Comparison of ENCODE assay signal across 9 mouse cellular contexts in the genomic region with DNA sequence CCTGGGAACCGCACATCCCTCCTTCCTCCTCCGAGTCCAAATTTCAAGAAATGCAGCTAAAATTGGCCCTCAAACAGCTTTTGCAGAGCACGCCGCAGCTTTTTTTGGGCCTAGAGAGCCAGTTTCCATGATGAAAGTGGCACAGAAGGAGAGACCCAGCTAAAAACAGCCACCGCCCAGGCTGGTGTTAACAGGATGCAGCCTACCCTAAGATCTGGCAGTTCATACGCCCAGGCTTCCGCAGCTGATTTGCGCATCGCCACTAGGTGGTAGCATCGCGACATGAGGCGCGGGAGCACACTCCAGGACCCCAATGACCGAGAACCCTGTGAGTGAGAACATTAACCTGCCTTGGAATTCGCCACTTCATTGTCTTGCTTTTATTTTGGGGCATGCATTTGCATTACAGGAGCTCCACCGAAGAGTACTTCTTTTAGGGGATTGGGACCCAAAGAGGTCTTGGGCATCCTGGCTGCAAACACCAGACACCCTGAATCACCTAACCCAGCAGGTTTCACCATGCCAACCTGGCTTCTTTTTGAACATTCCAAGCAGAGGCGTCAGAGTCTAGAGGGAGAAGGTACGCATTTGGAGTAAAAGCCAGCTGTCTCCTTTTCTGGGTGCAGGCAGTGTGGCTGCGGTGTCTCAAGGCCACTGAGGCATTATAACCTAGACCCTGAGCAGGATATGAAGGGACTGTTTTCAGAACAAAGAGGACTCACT.
DNase-seq lines count a peak whose midpoint lies in the region; ATAC-seq and TF ChIP-seq lines count a peak whose summit lies in the region.
"Had no signal": no experiment of that assay in that cellular context is flagged by ENCODE, and none has a peak within 500 bp of the region (broad histone marks: within the 10 kb centered on the region; RNA-seq: fewer than 3 reads in every experiment).

No protein-coding gene starts in this region.

- H3K4me1 ChIP-seq in ES-E14 (ENCODE audit: control insufficient read depth in 2 of 2, insufficient read depth in 2 of 2, low read length in 2 of 2, poor library complexity in 1 of 2), result peaks cover 0 to 9% of the 10 kb centered on the region in 2 experiments; a peak in 2 of 4 replicates
- 0 out of 2 replicates have a peak, but pooled peaks cover 2% of the 10 kb centered on the region for H3K4me1 ChIP-seq in forebrain, embryonic 16.5 days (replicated peaks; ENCODE audit: control insufficient read depth, insufficient read depth, low read length)
- H3K4me1 ChIP-seq in lung, embryonic 14.5 days (ENCODE audit: insufficient read depth), result no peaks in the 10 kb centered on the region
- H3K4me1 ChIP-seq: heart, embryonic 13.5 days had no signal

- TF ChIP-seq CTCF in lung, embryonic 14.5 days (IDR thresholded peaks at IDR 0.05; ENCODE audit: low read depth), result peak; percentile 96

- H3K4me3 ChIP-seq in ES-E14 (ENCODE audit: insufficient read depth in 1 of 2, low read depth in 1 of 2, low read length in 2 of 2, poor library complexity in 1 of 2, severe bottlenecking in 1 of 2), result peak overlapping the region in 1 of 2 experiments; percentile 31; a peak in 1 of 4 replicates
- H3K4me3 ChIP-seq in forebrain, embryonic 16.5 days (replicated peaks; ENCODE audit: low read length), result no peak overlapping the region
- H3K4me3 ChIP-seq in lung, embryonic 14.5 days (ENCODE audit: low read depth, low read length), result no peak overlapping the region
- H3K4me3 ChIP-seq: heart, embryonic 13.5 days had no signal

- in situ Hi-C loops in ES-E14 (cut with MboI; ENCODE audit: low sequenced_read_pairs in 2 of 2, unreplicated experiment in 2 of 2), result no loop called here

- peak; percentile 92 for DNase-seq in ES-E14 (ENCODE audit: low read depth, low spot score)
- peak; percentile 64 for DNase-seq in heart, postnatal 25 days (ENCODE audit: low spot score)
- DNase-seq in layer of hippocampus, adult 11-12 months (ENCODE audit: low spot score), result peak; percentile 91
- peak; percentile 92 for DNase-seq in lung, embryonic 14.5 days
- DNase-seq in retina, adult 2 months (ENCODE audit: low read depth, low spot score), result peak; percentile 20
- DNase-seq in urinary bladder, adult 2 months (ENCODE audit: low spot score), result peak; percentile 35

- no peaks in the 10 kb centered on the region for H3K27me3 ChIP-seq in forebrain, embryonic 16.5 days (replicated peaks; ENCODE audit: control insufficient read depth, insufficient read depth, low read length)
- no peaks in the 10 kb centered on the region for H3K27me3 ChIP-seq in lung, embryonic 14.5 days (ENCODE audit: insufficient read depth, low read length)
- H3K27me3 ChIP-seq: heart, embryonic 13.5 days had no signal

- H3K9ac ChIP-seq in ES-E14 (ENCODE audit: insufficient read depth, low read depth, low read length, poor library complexity, severe bottlenecking), result peak overlapping the region; percentile 49; the same call in 1 of the 2 replicates
- no peak overlapping the region for H3K9ac ChIP-seq in forebrain, embryonic 16.5 days (replicated peaks; ENCODE audit: low read depth, low read length)
- H3K9ac ChIP-seq in lung, embryonic 14.5 days, result no peak overlapping the region
- H3K9ac ChIP-seq: heart, embryonic 13.5 days had no signal

- H3K27ac ChIP-seq in ES-E14 (ENCODE audit: insufficient read depth, low read depth, low read length, poor library complexity, severe bottlenecking), result peak overlapping the region; percentile 17; the same call in 1 of the 2 replicates
- H3K27ac ChIP-seq in forebrain, embryonic 16.5 days (ENCODE audit: low read length), result no peak overlapping the region
- H3K27ac ChIP-seq in lung, embryonic 14.5 days (ENCODE audit: low read depth), result no peak overlapping the region
- H3K27ac ChIP-seq: heart, embryonic 13.5 days had no signal

- peak; percentile 68; the same call in 1 of the 2 replicates for ATAC-seq in cerebellum, adult (ENCODE audit: insufficient number of reproducible peaks, low FRiP score, low TSS enrichment)
- ATAC-seq in forebrain, embryonic 16.5 days, result peak; percentile 93
- peak; percentile 88 for ATAC-seq in lung, embryonic 14.5 days (ENCODE audit: insufficient read depth)

- no peaks in the 10 kb centered on the region for H3K36me3 ChIP-seq in ES-E14 (ENCODE audit: control insufficient read depth, insufficient read depth, low read length, poor library complexity, severe bottlenecking)
- no peaks in the 10 kb centered on the region for H3K36me3 ChIP-seq in forebrain, embryonic 16.5 days (ENCODE audit: control insufficient read depth, insufficient read depth)
- H3K36me3 ChIP-seq in lung, embryonic 14.5 days (ENCODE audit: insufficient read depth), result no peaks in the 10 kb centered on the region
- H3K36me3 ChIP-seq: heart, embryonic 13.5 days had no signal

- intact Hi-C loops in heart, postnatal 25 days (cut with DNase I), result loop anchor here (1.0 to 2.0 kb wide), 2 partner anchors 127 to 984 kb away; no protein-coding TSS in a partner anchor

- no peak overlapping the region for H3K4me2 ChIP-seq in forebrain, embryonic 16.5 days (ENCODE audit: low read length)
- no peak overlapping the region for H3K4me2 ChIP-seq in lung, embryonic 14.5 days
- H3K4me2 ChIP-seq: heart, embryonic 13.5 days had no signal

- WGBS in forebrain, embryonic 16.5 days, result 21% methylated on average over 19 of the region's 19 CpGs
- 16% methylated on average over 19 of the region's 19 CpGs for WGBS in lung, embryonic 14.5 days

- H3K9me3 ChIP-seq in ES-E14 (ENCODE audit: control insufficient read depth, insufficient read depth, low read depth, low read length), result no peaks in the 10 kb centered on the region
- H3K9me3 ChIP-seq in forebrain, embryonic 16.5 days (ENCODE audit: control insufficient read depth, low read length), result no peaks in the 10 kb centered on the region
- H3K9me3 ChIP-seq in lung, embryonic 14.5 days (ENCODE audit: low read depth, low read length), result no peaks in the 10 kb centered on the region
- H3K9me3 ChIP-seq: heart, embryonic 13.5 days had no signal

TF ChIP-seq in ES-E14, 5 proteins besides CTCF, POLR2A, EP300 and RAD21:
- TF ChIP-seq ZC3H11A (IDR thresholded peaks at IDR 0.05; ENCODE audit: borderline replicate concordance, low read depth, low read length) (peak; percentile 100), CHD2 (IDR thresholded peaks at IDR 0.05; ENCODE audit: low read depth, low read length) (peak; percentile 63; the same call in 1 of the 2 replicates), ZNF384 (IDR thresholded peaks at IDR 0.05; ENCODE audit: low read depth, low read length) (no peak)
TF ChIP-seq in ES-E14: peak in this region for 2.

Comparison
In these comparisons a context has a peak if more than half of its experiments do, and no peak if none do; other contexts are left out.
1. DNase-seq: peak in every context shown above with its lines; median percentile 92 in ES-E14; 92 in lung, embryonic 14.5 days; 91 in layer of hippocampus, adult 11-12 months; 64 in heart, postnatal 25 days; 35 in urinary bladder, adult 2 months; 20 in retina, adult 2 months.